Mouse (Mus musculus) megakaryocyte, embryonic 14.5 days (primary cell): ENCODE data around the gene Frem2.

Experiments used
- FLI1 ChIP-seq: IDR thresholded peaks from 2 replicates; pipeline ENCODE4 v1.6.1; 2012; ENCODE audit warnings: low read length, inconsistent platforms, mixed read lengths
- GATA1 ChIP-seq: IDR thresholded peaks from 3 replicates; pipeline ENCODE4 v1.6.1; 2012; ENCODE audit warnings: mixed read lengths, low read length, inconsistent platforms, borderline replicate concordance

DNA sequence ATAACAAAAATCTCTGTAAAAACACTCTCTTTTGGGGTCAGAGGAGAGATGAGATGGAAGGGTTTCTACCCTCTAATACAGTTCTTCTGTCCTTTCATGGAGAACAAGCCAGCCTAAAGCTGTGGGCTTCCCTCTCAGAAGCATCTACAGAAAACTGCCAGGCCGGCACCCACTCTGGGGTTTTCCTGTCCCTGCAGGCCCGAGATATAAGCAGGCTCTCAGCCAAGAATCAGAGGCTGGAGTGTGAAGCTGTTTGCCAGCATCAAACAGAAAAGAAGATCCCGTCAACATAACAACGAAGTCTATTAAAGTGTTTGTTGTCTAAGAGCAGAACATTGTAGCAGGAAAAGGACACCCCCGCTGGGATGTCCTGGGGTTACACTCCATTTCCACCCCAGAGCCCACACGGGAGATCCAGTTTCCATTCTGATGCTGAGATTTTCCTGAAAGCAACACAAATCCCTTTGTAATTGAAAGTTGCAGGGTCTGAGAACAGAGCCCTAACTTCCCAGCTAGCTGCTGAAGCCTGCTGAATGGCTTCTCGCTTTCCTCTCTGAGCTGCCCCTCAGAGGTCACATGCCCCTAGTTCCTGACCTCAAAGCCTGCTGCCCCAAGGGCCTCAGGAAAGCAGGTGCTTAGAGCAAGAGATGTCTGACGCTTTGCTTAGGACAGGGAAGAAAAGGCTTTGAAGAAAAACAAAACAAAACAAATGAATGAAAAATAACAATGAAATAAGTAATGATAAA, 7.0 kb downstream of the Frem2 start:
- TF ChIP-seq GATA1 (no peak), FLI1 (no peak)
